Mouse (Mus musculus) skeletal muscle tissue, adult 2 months (tissue): ENCODE measurements at regions not wholly inside any gene's neighbourhood (a gene's known extent, or its start where the extent isn't known, plus 50 kb on each side); places are given as distances from the start of the nearest gene placed in this dataset.

Experiments
- DNase-seq: peaks from one replicate; pipeline ENCODE4 v3.0.0-alpha.2; 2012; ENCODE audit warnings: low read depth, low spot score

GRCm38 (mm10) chr2:73041475-73041874 lies 55.0 kb upstream of the Gm11084 start:
- DNase-seq: no peak

DNA sequence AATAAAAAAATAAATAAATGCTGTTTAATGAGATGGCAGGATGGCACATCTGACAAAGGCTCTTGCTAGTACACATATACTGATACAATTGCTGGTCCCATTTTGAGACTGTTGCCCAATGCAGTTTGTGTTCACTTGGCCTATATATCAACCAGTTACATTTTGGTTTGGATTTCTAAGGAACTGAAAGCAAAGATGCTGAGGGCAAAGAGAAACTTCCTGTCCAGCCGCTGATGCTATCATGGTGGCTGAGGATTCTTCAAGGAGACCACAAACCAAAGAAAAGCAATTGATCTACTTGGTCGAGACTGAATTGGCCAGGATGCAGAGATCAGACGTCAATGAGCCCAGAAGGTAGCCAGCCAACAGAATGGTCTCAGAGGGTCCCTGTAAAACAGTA lies 53.5 kb upstream of the Gm11084 start:
- no peak for DNase-seq

DNA sequence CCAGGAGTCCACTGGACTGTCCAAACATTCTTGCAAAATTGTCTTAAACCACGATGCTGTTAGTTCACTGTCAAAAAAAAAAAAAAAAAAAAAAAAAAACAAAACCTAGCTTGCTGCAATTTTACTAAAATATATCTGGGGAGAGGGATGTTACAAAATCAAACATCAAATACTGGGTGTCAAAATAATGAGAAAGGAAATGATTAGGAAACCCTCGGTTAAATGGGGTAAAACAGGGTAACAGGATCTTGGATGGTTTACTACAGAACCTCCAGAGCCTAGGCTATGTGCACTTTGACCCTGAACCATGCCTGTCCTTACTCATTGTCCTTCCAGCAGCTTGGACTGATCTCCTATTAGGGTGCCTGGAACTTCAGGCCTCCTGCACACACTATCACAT lies 52.8 kb upstream of the Gm11084 start:
- no peak for DNase-seq

DNA sequence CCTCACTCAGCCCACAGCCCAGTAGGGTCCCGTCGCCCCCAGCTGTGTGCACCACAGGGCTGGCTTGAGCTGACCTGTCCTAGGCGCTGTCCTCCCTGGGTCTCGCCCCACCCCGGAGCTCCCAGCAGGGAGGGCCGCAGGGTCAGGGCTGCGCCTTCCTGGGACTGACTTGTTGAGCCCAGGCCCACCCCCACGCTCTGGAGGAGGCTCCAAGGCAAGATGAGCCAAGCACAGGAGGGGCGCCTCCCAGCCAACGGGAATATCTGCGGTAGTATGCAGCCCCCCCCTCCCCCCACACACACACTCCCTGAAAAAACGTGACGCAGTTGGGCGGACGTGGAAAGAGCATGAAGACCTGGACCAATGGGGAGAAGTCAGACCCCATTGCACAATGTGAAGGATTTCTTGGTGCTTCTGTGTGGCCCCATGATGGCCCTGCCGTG lies 51.8 kb upstream of the Gm11084 start:
- DNase-seq: peak; percentile 54

DNA sequence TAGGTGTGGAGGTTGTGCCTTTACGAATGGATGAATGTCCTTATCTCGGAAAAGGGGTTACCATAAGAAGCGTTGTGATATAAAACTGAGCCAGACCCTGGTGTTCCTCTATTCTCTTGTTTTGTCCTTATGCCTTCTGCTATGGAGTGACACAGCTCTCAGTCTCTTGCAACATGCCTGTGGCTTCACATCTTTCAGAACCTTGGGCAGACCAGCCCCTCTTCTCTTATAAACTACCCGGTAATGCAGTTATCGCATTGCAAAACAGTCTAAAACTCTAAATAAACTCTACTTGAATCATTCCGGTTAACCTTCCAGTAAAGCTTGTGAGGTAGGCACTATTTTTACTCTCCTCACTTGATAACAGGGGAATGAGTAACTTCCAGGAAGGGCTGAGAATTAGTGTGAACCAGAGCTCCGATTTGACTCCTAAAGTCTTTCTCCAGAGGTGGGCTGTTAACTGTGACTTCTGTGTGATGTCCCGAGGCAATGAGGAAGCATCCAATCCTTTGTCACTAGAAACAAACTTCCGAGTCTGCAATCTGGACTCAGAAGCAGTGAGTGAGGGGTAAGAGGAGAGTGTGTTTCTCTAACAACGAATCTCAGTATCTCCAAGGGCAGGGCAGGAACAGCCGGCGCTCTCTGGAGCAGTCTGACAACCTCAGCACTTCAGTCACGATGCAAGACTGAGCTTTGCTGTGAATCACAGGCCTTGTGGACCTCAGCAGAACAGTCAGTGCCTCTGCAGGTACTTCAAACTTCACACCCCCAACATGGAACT lies 50.9 kb upstream of the Gm11084 start:
- DNase-seq: no peak
